Mouse (Mus musculus) cortical plate, adult 2 months (tissue): ENCODE measurements around the gene Nr2f1. TPM values are rescaled to one million over a fixed set of nuclear protein-coding genes. Genes with fewer than 3 reads are reported as not detected.

Experiments
- H3K27ac ChIP-seq: fragments of 200-500 bp; 2 replicates; pipeline ENCODE4 v1.5.1; 2012; ENCODE audit warnings: low read length, control low read depth, inconsistent platforms; ENCODE audit not compliant: insufficient read depth
- H3K4me1 ChIP-seq: fragments of 200-500 bp; 2 replicates; pipeline ENCODE4 v1.6.1; 2011; ENCODE audit warnings: low read length; ENCODE audit not compliant: control insufficient read depth, insufficient read depth
- H3K4me3 ChIP-seq: fragments of 200-500 bp; 2 replicates; pipeline ENCODE4 v1.5.1; 2011; ENCODE audit warnings: mild to moderate bottlenecking, low read length, control low read depth; ENCODE audit not compliant: insufficient read depth
- CTCF ChIP-seq: fragments of 200-500 bp; IDR thresholded peaks from 2 replicates; pipeline ENCODE4 v1.5.1; 2011; ENCODE audit warnings: mild to moderate bottlenecking, control low read depth, low read length; ENCODE audit not compliant: insufficient read depth; ENCODE audit errors: extremely low read depth
- POLR2A ChIP-seq: fragments of 200-500 bp; IDR thresholded peaks from 2 replicates; pipeline ENCODE4 v1.6.1; 2011; ENCODE audit warnings: mild to moderate bottlenecking, low read length, control low read depth; ENCODE audit not compliant: insufficient read depth; ENCODE audit errors: extremely low read depth
- polyA plus RNA-seq: library from polyadenylated mRNA; depleted of rRNA; stranded (reverse); fragments of >200 nt; gene quantifications from 2 replicates; pipeline ENCODE4 v1.2.3, GENCODE M21; 2012

The Nr2f1 gene
- polyA plus RNA-seq, 1 experiment: 158 TPM

- TF ChIP-seq POLR2A: no peak
- TF ChIP-seq CTCF: no peak
- Histone ChIP-seq H3K27ac (peak overlapping the region; percentile 53), H3K4me3 (peak overlapping the region; percentile 36; the same call in 1 of the 2 replicates), H3K4me1 (peaks cover 4% of the 10 kb centered on the region; the same call in 1 of the 2 replicates)
Measured at GRCm38 (mm10) chr13:78208689-78209410, 9.3 kb upstream of the Nr2f1 start.

- Histone ChIP-seq H3K27ac (peak overlapping the region; percentile 53), H3K4me3 (no peak overlapping the region; the same call in 1 of the 2 replicates), H3K4me1 (peaks cover 4% of the 10 kb centered on the region; the same call in 1 of the 2 replicates)
- TF ChIP-seq CTCF: no peak
- TF ChIP-seq POLR2A: no peak
Measured at GRCm38 (mm10) chr13:78207796-78208645, 8.5 kb upstream of the Nr2f1 start.

GRCm38 (mm10) chr13:78206891-78207430 lies 7.4 kb upstream of the Nr2f1 start:
- H3K4me3 ChIP-seq: peak overlapping the region; percentile 15
- H3K4me1 ChIP-seq: peaks cover 4% of the 10 kb centered on the region; the same call in 1 of the 2 replicates
- peak overlapping the region; percentile 82 for H3K27ac ChIP-seq
- TF ChIP-seq CTCF: no peak
- TF ChIP-seq POLR2A: no peak

DNA sequence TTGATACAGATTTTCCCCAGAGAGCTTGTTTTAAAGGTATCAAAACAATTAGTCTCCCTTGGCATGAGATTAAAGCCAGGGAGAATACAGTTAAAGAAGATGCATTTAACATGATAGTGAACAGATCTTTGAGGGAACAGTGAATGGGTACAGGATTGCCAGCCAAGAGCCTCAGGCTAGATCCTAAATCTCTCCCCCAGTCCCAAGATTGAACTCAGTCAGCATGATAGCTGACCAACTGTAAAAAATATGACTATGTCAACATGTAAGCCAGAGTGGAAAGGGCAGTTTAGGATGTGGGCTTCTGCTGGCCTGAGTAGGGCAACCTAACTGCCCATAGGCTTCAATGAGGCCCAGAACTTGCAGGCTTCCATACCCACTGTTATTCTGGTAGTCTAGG lies 5.9 kb upstream of the Nr2f1 start:
- H3K4me3 ChIP-seq: no peak overlapping the region
- TF ChIP-seq CTCF (no peak), POLR2A (no peak)
- H3K4me1 ChIP-seq: peaks cover 2% of the 10 kb centered on the region; the same call in 1 of the 2 replicates
- no peak overlapping the region for H3K27ac ChIP-seq

- Histone ChIP-seq H3K4me3 (peak overlapping the region; percentile 97), H3K27ac (peak overlapping the region; percentile 96), H3K4me1 (no peaks in the 10 kb centered on the region)
- TF ChIP-seq CTCF (0 out of 2 replicates have a peak, but pooled peaks have one; percentile 12), POLR2A (peak; percentile 50; the same call in 1 of the 2 replicates)
Measured at GRCm38 (mm10) chr13:78203348-78204061, 3.9 kb upstream of the Nr2f1 start.

GRCm38 (mm10) chr13:78202574-78203347 lies 3.2 kb upstream of the Nr2f1 start:
- Histone ChIP-seq H3K4me1 (no peaks in the 10 kb centered on the region), H3K27ac (peak overlapping the region; percentile 96), H3K4me3 (peak overlapping the region; percentile 97)
- no peak for TF ChIP-seq CTCF
- TF ChIP-seq POLR2A: no peak; the same call in 1 of the 2 replicates

DNA sequence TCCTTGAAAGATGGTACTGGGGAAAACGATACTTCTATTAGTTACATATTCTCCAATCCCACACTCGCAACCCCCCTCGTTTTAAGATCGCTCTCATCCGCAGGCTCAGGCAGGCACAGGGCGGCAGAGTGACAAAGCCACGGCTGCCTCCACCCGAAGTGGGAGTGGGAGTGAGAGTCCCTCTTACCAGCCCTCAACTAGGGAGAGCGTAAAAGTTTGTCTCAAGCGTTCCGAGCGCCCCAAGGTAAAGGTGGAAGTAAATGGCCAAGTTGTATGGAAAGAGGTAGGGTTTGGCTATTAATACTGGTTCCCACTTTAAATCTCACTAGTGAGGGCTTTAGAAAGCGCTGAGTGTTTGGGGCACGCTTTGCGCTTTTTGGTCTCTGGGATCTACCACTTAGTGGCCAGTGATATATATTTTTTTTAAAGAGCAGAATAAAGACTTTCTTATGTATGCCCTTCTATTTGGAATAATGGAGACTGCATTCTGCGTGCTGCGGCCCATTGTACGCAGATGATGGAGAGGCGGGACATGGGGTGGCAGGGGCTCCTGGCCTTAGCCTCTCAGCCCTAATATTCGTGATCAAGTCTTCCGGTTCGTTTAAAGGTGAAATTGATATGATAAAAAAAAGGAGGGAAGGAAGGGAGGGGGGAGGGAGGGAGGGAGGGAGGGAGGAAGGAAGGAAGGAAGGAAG lies 2.5 kb upstream of the Nr2f1 start:
- Histone ChIP-seq H3K4me1 (no peaks in the 10 kb centered on the region), H3K4me3 (peak overlapping the region; percentile 97), H3K27ac (peak overlapping the region; percentile 66)
- TF ChIP-seq CTCF: no peak
- TF ChIP-seq POLR2A: no peak; the same call in 1 of the 2 replicates
